Mouse (Mus musculus) forebrain, embryonic 13.5 days (tissue): ENCODE measurements around the gene Pdlim4. TPM values are rescaled to one million over a fixed set of nuclear protein-coding genes. Genes with fewer than 3 reads are reported as not detected.

ENCODE experiments used
- ATAC-seq: fragments of 200-750 bp; cut with Nextera tagmentation; 2 replicates; pipeline ENCODE4 v1.8.0; 2017
- H3K27ac ChIP-seq: fragments of 300-500 bp; sonication (generic); 2 replicates; pipeline ENCODE4 v1.5.1; 2015; ENCODE audit warnings: inconsistent platforms, mild to moderate bottlenecking, moderate library complexity
- H3K27me3 ChIP-seq: fragments of 300-500 bp; sonication (generic); 2 replicates; pipeline ENCODE4 v1.6.1; 2015; ENCODE audit warnings: mild to moderate bottlenecking, inconsistent platforms
- H3K36me3 ChIP-seq: fragments of 300-500 bp; sonication (generic); 2 replicates; pipeline ENCODE4 v1.6.1; 2015; ENCODE audit warnings: mild to moderate bottlenecking, inconsistent platforms; ENCODE audit not compliant: poor library complexity, severe bottlenecking
- H3K4me1 ChIP-seq: fragments of 300-500 bp; sonication (generic); 2 replicates; pipeline ENCODE4 v1.6.1; 2015; ENCODE audit warnings: inconsistent platforms
- H3K4me2 ChIP-seq: fragments of 300-500 bp; sonication (generic); 2 replicates; pipeline ENCODE4 v1.6.1; 2015; ENCODE audit warnings: inconsistent platforms, mild to moderate bottlenecking, moderate library complexity
- H3K4me3 ChIP-seq: fragments of 300-500 bp; sonication (generic); 2 replicates; pipeline ENCODE4 v1.5.1; 2015; ENCODE audit warnings: mild to moderate bottlenecking, inconsistent platforms
- H3K9ac ChIP-seq: fragments of 300-500 bp; sonication (generic); 2 replicates; pipeline ENCODE4 v1.6.1; 2015; ENCODE audit warnings: mild to moderate bottlenecking, inconsistent platforms
- H3K9me3 ChIP-seq: fragments of 300-500 bp; sonication (generic); replicated peaks from 2 replicates; pipeline ENCODE4 v1.6.1; 2016; ENCODE audit warnings: inconsistent platforms
- WGBS: fragments of 180-500 bp; shearing (Covaris S2); methylation state at CpG from one replicate; pipeline ENCODE4 v1.1.7; 2015; 5-methylcytosine and 5-hydroxymethylcytosine counted together
- polyA plus RNA-seq: library from polyadenylated mRNA; unstranded; fragments of >200 nt; fragmentation: Nextera tagmentation; extraction: Ambion mirVana; gene quantifications from 2 replicates; pipeline ENCODE4 v1.2.1, GENCODE M21; 2015

The Pdlim4 gene
- polyA plus RNA-seq, 1 experiment from 2014 or later = 38.3 TPM

DNA sequence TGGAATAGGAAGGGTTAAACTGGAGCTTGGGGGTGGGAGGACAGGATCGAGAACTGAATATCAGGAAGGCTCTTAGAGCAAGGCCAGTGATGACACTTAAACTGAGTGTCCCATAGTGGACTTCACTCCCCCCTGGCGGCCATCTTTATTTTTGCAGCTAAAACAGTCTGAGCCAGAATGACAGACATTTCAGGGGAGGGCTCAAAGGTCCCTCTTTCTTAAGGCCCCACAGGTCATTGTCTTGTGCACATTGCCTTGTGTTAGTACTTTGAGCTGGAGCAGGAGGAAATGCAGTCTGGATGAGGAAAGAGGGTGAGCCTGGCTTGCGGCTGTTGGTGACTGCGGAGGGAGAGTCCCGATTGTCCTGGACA is 20.1 kb upstream of the Pdlim4 start:
- H3K4me2 ChIP-seq = no peak overlapping the region
- no peak overlapping the region for H3K9ac ChIP-seq
- H3K36me3 ChIP-seq = no peaks in the 10 kb centered on the region
- no peak overlapping the region for H3K27ac ChIP-seq
- 0 out of 2 replicates have a peak, but pooled peaks cover 3% of the 10 kb centered on the region for H3K4me1 ChIP-seq
- no peaks in the 10 kb centered on the region for H3K27me3 ChIP-seq
- ATAC-seq = no peak
- no peak overlapping the region for H3K4me3 ChIP-seq
- no peaks in the 10 kb centered on the region for H3K9me3 ChIP-seq
- 54% methylated on average over 5 of the region's 5 CpGs for WGBS

GRCm38 (mm10) chr11:54088253-54088946 is 19.6 kb upstream of the Pdlim4 start:
- Histone ChIP-seq H3K9ac (no peak overlapping the region), H3K4me3 (no peak overlapping the region), H3K27ac (no peak overlapping the region), H3K9me3 (no peaks in the 10 kb centered on the region), H3K4me1 (0 out of 2 replicates have a peak, but pooled peaks cover 3% of the 10 kb centered on the region), H3K36me3 (no peaks in the 10 kb centered on the region), H3K4me2 (no peak overlapping the region), H3K27me3 (no peaks in the 10 kb centered on the region)
- WGBS = 85% methylated on average over 7 of the region's 7 CpGs
- ATAC-seq = no peak

DNA sequence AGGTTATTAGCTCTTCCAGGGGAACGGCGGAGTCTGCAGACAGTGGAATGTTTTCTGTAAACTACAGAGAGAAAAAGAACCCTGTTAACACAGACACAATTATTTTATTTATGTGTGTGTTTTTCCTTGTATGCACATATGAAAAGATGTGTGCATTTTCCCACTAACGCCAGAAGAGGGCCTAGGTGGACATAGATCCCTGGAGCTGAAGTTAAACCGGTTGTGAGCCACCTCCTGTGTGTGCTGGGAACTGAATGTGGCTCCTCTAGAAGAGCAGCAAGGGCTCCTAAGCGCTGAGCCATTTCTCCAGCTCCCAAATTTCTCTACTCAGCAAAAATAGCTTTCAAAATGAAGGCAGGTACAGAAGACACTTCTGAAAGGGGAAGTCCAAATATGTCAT is 17.0 kb upstream of the Pdlim4 start:
- Histone ChIP-seq H3K9ac (no peak overlapping the region), H3K9me3 (no peaks in the 10 kb centered on the region), H3K4me2 (no peak overlapping the region), H3K27me3 (no peaks in the 10 kb centered on the region), H3K36me3 (no peaks in the 10 kb centered on the region), H3K4me3 (no peak overlapping the region), H3K4me1 (no peaks in the 10 kb centered on the region), H3K27ac (no peak overlapping the region)
- ATAC-seq = no peak
- WGBS = 61% methylated on average over 5 of the region's 5 CpGs

DNA sequence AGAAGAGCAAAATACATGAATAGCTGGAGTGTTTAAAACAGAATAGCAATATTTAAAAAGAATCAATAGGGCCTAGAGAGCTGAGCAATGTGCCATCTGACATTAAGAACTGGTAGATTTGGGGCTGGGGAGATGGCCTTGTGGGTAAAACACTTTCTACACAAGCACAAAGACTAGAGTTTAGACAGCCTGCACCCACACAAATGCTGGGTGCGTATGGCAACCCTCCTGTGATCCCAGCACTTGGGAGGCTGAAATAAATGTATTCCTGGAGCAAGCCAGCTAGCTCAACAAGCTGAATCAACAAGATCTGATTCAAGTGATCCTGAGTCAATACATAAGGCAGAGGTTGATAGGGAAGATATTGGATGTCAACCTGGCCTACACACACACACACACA is 16.2 kb upstream of the Pdlim4 start:
- H3K4me2 ChIP-seq = no peak overlapping the region
- no peaks in the 10 kb centered on the region for H3K27me3 ChIP-seq
- ATAC-seq = no peak
- no peak overlapping the region for H3K27ac ChIP-seq
- no peak overlapping the region for H3K4me3 ChIP-seq
- H3K4me1 ChIP-seq = no peaks in the 10 kb centered on the region
- H3K36me3 ChIP-seq = no peaks in the 10 kb centered on the region
- 85% methylated on average over 1 of the region's 1 CpGs for WGBS
- H3K9me3 ChIP-seq = no peaks in the 10 kb centered on the region
- no peak overlapping the region for H3K9ac ChIP-seq

GRCm38 (mm10) chr11:54082725-54083124 is 13.9 kb upstream of the Pdlim4 start:
- Histone ChIP-seq H3K4me3 (no peak overlapping the region), H3K27me3 (no peaks in the 10 kb centered on the region), H3K9ac (no peak overlapping the region), H3K4me2 (no peak overlapping the region), H3K27ac (no peak overlapping the region), H3K9me3 (no peaks in the 10 kb centered on the region), H3K36me3 (no peaks in the 10 kb centered on the region), H3K4me1 (no peaks in the 10 kb centered on the region)
- no peak for ATAC-seq
- WGBS = 92% methylated on average over 5 of the region's 5 CpGs

DNA sequence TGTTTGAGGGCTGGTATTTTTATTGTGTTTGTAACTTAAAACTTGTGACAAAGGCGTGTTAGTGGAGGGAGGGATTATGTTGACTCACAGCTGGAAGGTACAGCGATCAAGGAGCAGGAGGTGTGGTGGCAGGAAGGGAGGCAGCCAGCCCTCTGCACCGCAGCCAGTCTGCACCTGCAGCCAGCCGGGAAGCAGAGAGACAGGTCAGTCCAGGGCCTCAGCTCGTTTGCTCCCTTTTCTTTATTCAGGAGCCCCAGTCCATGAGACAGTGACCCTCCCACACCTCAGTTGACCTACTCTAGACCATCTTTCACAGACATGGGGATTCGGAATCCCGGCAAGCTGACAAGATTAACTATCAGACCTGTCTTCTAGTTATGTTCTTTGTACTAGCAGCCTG is 11.6 kb upstream of the Pdlim4 start:
- ATAC-seq = no peak
- Histone ChIP-seq H3K27ac (no peak overlapping the region), H3K4me2 (no peak overlapping the region), H3K9me3 (no peaks in the 10 kb centered on the region), H3K4me3 (no peak overlapping the region), H3K27me3 (no peaks in the 10 kb centered on the region), H3K4me1 (no peaks in the 10 kb centered on the region), H3K9ac (no peak overlapping the region), H3K36me3 (no peaks in the 10 kb centered on the region)
- WGBS = 39% methylated on average over 7 of the region's 7 CpGs

- Histone ChIP-seq H3K9me3 (0 out of 2 replicates have a peak, but pooled peaks cover 6% of the 10 kb centered on the region), H3K27me3 (0 out of 2 replicates have a peak, but pooled peaks cover 1% of the 10 kb centered on the region), H3K4me1 (peaks cover 11% of the 10 kb centered on the region; the same call in 1 of the 2 replicates), H3K9ac (no peak overlapping the region), H3K4me3 (no peak overlapping the region), H3K36me3 (no peaks in the 10 kb centered on the region), H3K27ac (no peak overlapping the region), H3K4me2 (no peak overlapping the region)
- ATAC-seq = no peak
- 90% methylated on average over 1 of the region's 1 CpGs for WGBS
These were observed 7.3 kb upstream of the Pdlim4 start for GRCm38 (mm10) chr11:54076101-54076500.

- no peak for ATAC-seq
- H3K4me1 ChIP-seq = peaks cover 11% of the 10 kb centered on the region; the same call in 1 of the 2 replicates
- 0 out of 2 replicates have a peak, but pooled peaks cover 6% of the 10 kb centered on the region for H3K9me3 ChIP-seq
- no peak overlapping the region for H3K4me3 ChIP-seq
- WGBS = 69% methylated on average over 6 of the region's 6 CpGs
- H3K27ac ChIP-seq = no peak overlapping the region
- no peaks in the 10 kb centered on the region for H3K36me3 ChIP-seq
- H3K4me2 ChIP-seq = no peak overlapping the region
- no peak overlapping the region for H3K9ac ChIP-seq
- 0 out of 2 replicates have a peak, but pooled peaks cover 2% of the 10 kb centered on the region for H3K27me3 ChIP-seq
These were observed 6.5 kb upstream of the Pdlim4 start for GRCm38 (mm10) chr11:54075353-54075752.

DNA sequence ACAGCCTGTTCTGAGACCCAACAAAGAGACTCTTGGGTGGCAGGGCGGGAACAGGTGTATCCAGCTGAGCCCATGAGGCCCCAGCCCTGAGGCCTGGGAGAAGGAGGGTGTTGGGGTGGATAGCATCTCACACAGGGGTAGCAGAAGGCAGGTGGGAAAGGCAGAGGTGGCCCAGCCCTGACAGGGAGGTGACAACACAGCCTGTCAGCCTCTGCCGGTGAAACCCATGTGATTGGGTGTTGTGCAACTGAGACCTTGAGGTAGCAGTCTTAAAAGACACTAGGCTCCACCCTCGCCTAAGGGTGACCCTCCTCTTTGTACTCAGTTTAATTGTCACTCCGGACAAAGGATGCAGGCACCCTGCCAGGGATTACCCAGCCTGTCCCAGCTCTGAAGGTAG is 4.5 kb upstream of the Pdlim4 start:
- no peak overlapping the region for H3K27ac ChIP-seq
- peaks cover 16% of the 10 kb centered on the region for H3K4me1 ChIP-seq
- H3K9ac ChIP-seq = no peak overlapping the region
- ATAC-seq = no peak
- no peak overlapping the region for H3K4me3 ChIP-seq
- H3K4me2 ChIP-seq = no peak overlapping the region
- H3K36me3 ChIP-seq = no peaks in the 10 kb centered on the region
- 26% methylated on average over 4 of the region's 4 CpGs for WGBS
- 0 out of 2 replicates have a peak, but pooled peaks cover 6% of the 10 kb centered on the region for H3K9me3 ChIP-seq
- 0 out of 2 replicates have a peak, but pooled peaks cover 2% of the 10 kb centered on the region for H3K27me3 ChIP-seq

DNA sequence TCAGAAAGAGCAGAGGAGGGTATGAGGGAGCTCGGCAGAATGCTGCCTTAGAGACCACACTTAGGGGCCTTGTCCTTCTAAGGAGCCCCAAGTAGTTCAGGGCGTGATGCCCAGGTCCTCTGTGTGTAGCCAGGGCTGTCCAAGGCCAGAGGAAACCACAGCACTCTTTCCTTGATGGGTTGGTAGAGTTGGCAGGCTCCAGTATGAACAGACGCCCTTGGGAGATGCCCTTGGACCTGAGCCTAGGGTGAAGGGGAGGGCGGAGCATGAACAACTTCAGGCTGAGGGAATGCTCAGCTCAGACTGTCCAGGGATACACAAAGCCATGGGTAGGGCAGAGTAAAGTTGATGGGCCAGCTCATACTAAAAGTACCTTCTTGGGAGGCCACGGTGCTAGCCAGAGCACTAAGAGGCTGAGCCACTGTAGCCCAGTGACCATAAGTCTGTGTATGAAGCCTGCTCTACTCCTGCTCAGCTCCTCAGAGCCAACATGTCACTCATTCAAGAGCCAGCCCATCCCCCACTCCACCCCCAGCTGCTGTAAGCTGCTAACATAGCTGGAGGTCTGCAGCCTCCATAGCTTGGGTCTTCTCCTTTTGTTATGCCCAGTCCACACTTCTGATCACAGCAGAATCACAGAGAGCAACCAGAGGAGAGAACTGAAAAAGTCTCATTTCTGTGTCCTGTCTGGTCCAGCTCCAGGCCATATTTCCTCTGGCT is 3.1 kb upstream of the Pdlim4 start:
- Histone ChIP-seq H3K4me1 (peaks cover 30% of the 10 kb centered on the region), H3K9me3 (0 out of 2 replicates have a peak, but pooled peaks cover 6% of the 10 kb centered on the region), H3K4me2 (no peak overlapping the region), H3K36me3 (no peaks in the 10 kb centered on the region), H3K4me3 (no peak overlapping the region), H3K27me3 (peaks cover 5% of the 10 kb centered on the region; the same call in 1 of the 2 replicates), H3K9ac (no peak overlapping the region), H3K27ac (no peak overlapping the region)
- WGBS = 91% methylated on average over 5 of the region's 5 CpGs
- no peak for ATAC-seq

GRCm38 (mm10) chr11:54067996-54068519 is 756 bp downstream of the Pdlim4 start:
- Histone ChIP-seq H3K27me3 (peaks cover 5% of the 10 kb centered on the region; the same call in 1 of the 2 replicates), H3K4me2 (peak overlapping the region; percentile 88), H3K27ac (no peak overlapping the region), H3K4me1 (peaks cover 35% of the 10 kb centered on the region), H3K4me3 (peak overlapping the region; percentile 61), H3K36me3 (no peaks in the 10 kb centered on the region), H3K9me3 (no peaks in the 10 kb centered on the region), H3K9ac (peak overlapping the region; percentile 79)
- ATAC-seq = no peak
- 34% methylated on average over 4 of the region's 4 CpGs for WGBS

DNA sequence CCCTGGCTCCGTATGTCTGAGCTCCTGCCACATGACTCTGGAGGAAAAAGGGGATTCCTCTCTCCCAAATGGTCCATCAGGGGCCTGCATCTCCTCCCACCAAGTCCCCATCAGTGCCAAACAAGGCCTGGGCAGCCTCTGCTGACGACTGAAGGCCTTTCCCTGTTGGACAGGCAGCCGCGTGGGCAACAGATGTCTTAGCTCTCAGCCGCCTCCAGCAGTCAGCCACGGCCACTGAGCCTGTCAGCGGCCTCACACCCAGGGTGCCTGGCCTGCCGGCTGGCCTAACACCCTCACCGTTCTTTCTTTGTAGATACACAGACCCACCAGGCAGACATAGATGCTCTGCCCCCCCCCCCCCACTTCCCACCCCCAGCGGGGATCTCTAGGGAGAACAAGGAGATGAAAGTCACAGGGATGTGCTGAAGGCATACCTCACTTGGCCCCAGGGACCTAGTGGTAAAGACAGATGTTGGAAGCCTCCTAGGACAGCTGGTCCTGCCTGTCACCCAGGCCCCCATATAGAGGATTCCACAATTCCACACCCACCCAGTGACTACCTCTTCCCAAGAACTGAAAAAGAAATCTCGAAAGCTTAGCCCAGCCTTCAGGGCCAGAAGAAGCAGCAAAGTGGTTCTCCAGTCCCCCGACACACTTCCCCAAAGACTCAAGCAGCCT is 1.4 kb downstream of the Pdlim4 start:
- no peak overlapping the region; the same call in none of the 2 replicates for H3K9ac ChIP-seq
- peaks cover 35% of the 10 kb centered on the region for H3K4me1 ChIP-seq
- H3K9me3 ChIP-seq = no peaks in the 10 kb centered on the region
- H3K27me3 ChIP-seq = peaks cover 5% of the 10 kb centered on the region; the same call in 1 of the 2 replicates
- ATAC-seq = peak; percentile 20; the same call in 1 of the 2 replicates
- no peak overlapping the region for H3K27ac ChIP-seq
- H3K4me3 ChIP-seq = peak overlapping the region; percentile 61
- peak overlapping the region; percentile 88 for H3K4me2 ChIP-seq
- 42% methylated on average over 12 of the region's 12 CpGs for WGBS
- no peaks in the 10 kb centered on the region for H3K36me3 ChIP-seq
